Mouse (Mus musculus) thymus, adult 2 months (tissue): ENCODE measurements around the gene Isg20l2.

Experiments used
- CTCF ChIP-seq: fragments of 200-500 bp; IDR thresholded peaks from 2 replicates; pipeline ENCODE4 v1.5.1; 2012; ENCODE audit warnings: mild to moderate bottlenecking, control low read depth, low read length, moderate library complexity, borderline replicate concordance; ENCODE audit not compliant: control insufficient read depth, poor library complexity, insufficient read depth; ENCODE audit errors: extremely low read depth
- POLR2A ChIP-seq: fragments of 200-500 bp; IDR thresholded peaks from 2 replicates; pipeline ENCODE4 v1.6.1; 2012; ENCODE audit warnings: mild to moderate bottlenecking, low read length, control low read depth, moderate library complexity; ENCODE audit not compliant: control insufficient read depth, poor library complexity, insufficient read depth; ENCODE audit errors: extremely low read depth

- TF ChIP-seq POLR2A (no peak), CTCF (no peak)
These were observed 11.6 kb upstream of the Isg20l2 start for GRCm38 (mm10) chr3:87918551-87918950.
